Mouse (Mus musculus): ENCODE data around the gene Serpina11. TPM values are rescaled to one million over a fixed set of nuclear protein-coding genes. Genes with fewer than 3 reads are reported as not detected.

The Serpina11 gene
- polyA plus RNA-seq (2015; fragmentation: Illumina TruSeq; extraction: RNeasy Lipid Tissue Mini Kit (QIAGEN cat#74804); ENCODE audit: low read depth, low replicate concordance), result not detected

DNA sequence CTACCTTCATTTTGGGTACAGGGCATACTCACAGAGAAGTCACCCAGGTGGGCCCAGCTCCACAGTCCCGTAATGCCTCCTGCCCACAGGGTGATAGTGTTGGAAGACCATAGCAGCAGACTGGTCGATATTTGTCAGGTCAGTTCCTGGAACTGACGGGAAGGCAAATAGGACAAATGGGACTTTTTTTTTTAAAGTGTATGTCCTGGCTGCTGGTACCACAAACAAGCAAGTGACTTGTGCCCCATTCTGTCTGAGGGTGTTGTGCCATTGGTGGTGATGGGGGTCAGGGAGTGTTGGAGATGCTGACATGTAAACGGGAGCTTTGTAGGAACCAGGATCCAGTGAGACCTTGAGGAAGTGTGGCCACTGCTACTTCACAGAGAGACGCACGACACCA, at the start of gene Serpina11:
TSS of gene Serpina11 (minus strand) at position 101 of the 400 bp plus-strand sequence.

DNA sequence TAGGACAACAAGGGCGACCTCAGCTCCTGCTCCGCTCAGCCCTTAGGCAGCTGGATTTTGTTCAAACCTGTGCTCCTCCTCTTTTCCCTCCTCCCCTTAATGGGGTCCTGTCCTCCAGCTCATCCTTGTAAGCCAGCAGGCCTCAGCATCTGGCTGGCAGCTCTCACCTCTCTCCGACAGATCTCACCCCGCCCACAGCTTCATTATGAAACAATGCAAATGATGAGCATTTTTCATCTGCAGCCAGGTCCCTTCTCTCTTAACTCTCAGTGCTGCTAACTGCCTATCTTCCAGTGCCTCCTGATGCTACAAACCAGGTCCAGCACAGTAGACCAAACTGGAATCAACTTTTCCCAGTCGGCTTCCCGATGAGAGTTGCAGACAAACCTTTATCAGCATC, 23.9 kb upstream of the Serpina11 start, which contains the start of gene Serpina9:
TSS of gene Serpina9 (minus strand) at position 136 of the 400 bp plus-strand sequence.

DNA sequence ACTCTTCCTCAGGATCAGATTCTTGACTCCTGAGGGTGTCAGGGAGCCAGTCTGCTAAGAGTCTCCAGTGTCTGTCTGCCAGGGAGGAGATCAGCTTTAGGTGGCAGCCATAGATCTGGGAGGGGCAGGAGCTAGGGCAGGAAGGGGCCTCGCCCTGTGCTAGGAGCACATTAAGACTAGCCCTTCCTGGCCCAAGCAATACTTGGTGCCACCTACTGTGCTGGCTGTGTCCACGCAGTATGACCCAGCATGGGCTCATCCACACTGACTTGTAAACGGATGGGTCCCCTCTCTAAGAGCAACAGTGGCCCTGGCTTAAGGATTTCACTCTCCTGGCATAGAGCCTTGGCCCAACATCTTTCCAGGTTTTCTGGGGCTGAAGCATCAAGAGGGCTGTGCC, 31.0 kb downstream of the Serpina11 start, which contains the start of gene Serpina1e:
TSS of gene Serpina1e (minus strand) at position 178 of the 400 bp plus-strand sequence.

Other genes with a start within 250 kb of the Serpina11 start
- 0.71 TPM for gene Serpina1d, start 216.4 kb downstream of the Serpina11 start, polyA plus RNA-seq (2015; fragmentation: Illumina TruSeq; extraction: RNeasy Lipid Tissue Mini Kit (QIAGEN cat#74804); ENCODE audit: low read depth, low replicate concordance)
- 1.8 TPM for gene Serpina1b, start 159.6 kb downstream of the Serpina11 start, polyA plus RNA-seq (2015; fragmentation: Illumina TruSeq; extraction: RNeasy Lipid Tissue Mini Kit (QIAGEN cat#74804); ENCODE audit: low read depth, low replicate concordance)
- 1.1 TPM for gene Serpina1a, start 126.4 kb downstream of the Serpina11 start, polyA plus RNA-seq (2015; fragmentation: Illumina TruSeq; extraction: RNeasy Lipid Tissue Mini Kit (QIAGEN cat#74804); ENCODE audit: low read depth, low replicate concordance)
- 1.3 TPM for gene Serpina1c, start 85.1 kb downstream of the Serpina11 start, polyA plus RNA-seq (2015; fragmentation: Illumina TruSeq; extraction: RNeasy Lipid Tissue Mini Kit (QIAGEN cat#74804); ENCODE audit: low read depth, low replicate concordance)
- not detected for gene Serpina1e, start 31.0 kb downstream of the Serpina11 start, polyA plus RNA-seq (2015; fragmentation: Illumina TruSeq; extraction: RNeasy Lipid Tissue Mini Kit (QIAGEN cat#74804); ENCODE audit: low read depth, low replicate concordance)
- 8.3 TPM for gene Serpina9, start 23.8 kb upstream of the Serpina11 start, polyA plus RNA-seq (2015; fragmentation: Illumina TruSeq; extraction: RNeasy Lipid Tissue Mini Kit (QIAGEN cat#74804); ENCODE audit: low read depth, low replicate concordance)
- gene Serpina12, start 54.5 kb upstream of the Serpina11 start, polyA plus RNA-seq (2015; fragmentation: Illumina TruSeq; extraction: RNeasy Lipid Tissue Mini Kit (QIAGEN cat#74804); ENCODE audit: low read depth, low replicate concordance), result not detected
- gene Serpina5, start 111.2 kb upstream of the Serpina11 start, polyA plus RNA-seq (2015; fragmentation: Illumina TruSeq; extraction: RNeasy Lipid Tissue Mini Kit (QIAGEN cat#74804); ENCODE audit: low read depth, low replicate concordance), result not detected
- gene Serpina3a, start 122.8 kb upstream of the Serpina11 start, polyA plus RNA-seq (2015; fragmentation: Illumina TruSeq; extraction: RNeasy Lipid Tissue Mini Kit (QIAGEN cat#74804); ENCODE audit: low read depth, low replicate concordance), result not detected
- gene Serpina3b, start 138.0 kb upstream of the Serpina11 start, polyA plus RNA-seq (2015; fragmentation: Illumina TruSeq; extraction: RNeasy Lipid Tissue Mini Kit (QIAGEN cat#74804); ENCODE audit: low read depth, low replicate concordance), result not detected
- gene Serpina3c, start 163.9 kb upstream of the Serpina11 start, polyA plus RNA-seq (2015; fragmentation: Illumina TruSeq; extraction: RNeasy Lipid Tissue Mini Kit (QIAGEN cat#74804); ENCODE audit: low read depth, low replicate concordance), result 0.19 TPM
- gene Serpina3f, start 224.6 kb upstream of the Serpina11 start, polyA plus RNA-seq (2015; fragmentation: Illumina TruSeq; extraction: RNeasy Lipid Tissue Mini Kit (QIAGEN cat#74804); ENCODE audit: low read depth, low replicate concordance), result not detected
- 2.3 TPM for gene Serpina3g, start 246.3 kb upstream of the Serpina11 start, polyA plus RNA-seq (2015; fragmentation: Illumina TruSeq; extraction: RNeasy Lipid Tissue Mini Kit (QIAGEN cat#74804); ENCODE audit: low read depth, low replicate concordance)